Mouse (Mus musculus) mesoderm, embryonic 11.5 days (tissue): ENCODE data around the gene Mettl3.
A peak's percentile ranks its signal among the peaks of the same experiment; 100 is the strongest.
"Not testable (repeated sequence)": the region's sequence is repeated elsewhere in the genome, so short reads cannot be mapped to it uniquely, and the experiment has no call there.

ENCODE experiments used
- DNase-seq: peaks from one replicate; pipeline ENCODE4 v3.0.0-alpha.2; 2012; ENCODE audit warnings: low read depth, low spot score

Gene Mettl3

GRCm38 (mm10) chr14:52304644-52305271 lies at the start of gene Mettl3:
Gene Mettl3, minus strand, starts transcription at chr14:52305128.
- DNase-seq = peak; percentile 94

GRCm38 (mm10) chr14:52339512-52339852 lies 34.6 kb upstream of the Mettl3 start:
- DNase-seq = no peak

- DNase-seq = peak; percentile 80
These were observed 34.0 kb upstream of the Mettl3 start for GRCm38 (mm10) chr14:52338751-52339511.

- no peak for DNase-seq
These were observed 27.2 kb upstream of the Mettl3 start for GRCm38 (mm10) chr14:52332171-52332570.

- DNase-seq = no peak
These were observed 26.3 kb upstream of the Mettl3 start for GRCm38 (mm10) chr14:52331069-52331750.

GRCm38 (mm10) chr14:52327910-52328812 lies 23.2 kb upstream of the Mettl3 start, which contains the start of gene Sall2:
Gene Sall2, minus strand, starts transcription at chr14:52328762.
- DNase-seq = no peak

GRCm38 (mm10) chr14:52327375-52327901 lies 22.5 kb upstream of the Mettl3 start:
- DNase-seq = peak; percentile 57

- no peak for DNase-seq
These were observed 21.0 kb upstream of the Mettl3 start for GRCm38 (mm10) chr14:52325890-52326289.

GRCm38 (mm10) chr14:52319361-52319760 lies 14.4 kb upstream of the Mettl3 start:
- no peak for DNase-seq

- DNase-seq = peak; percentile 68
These were observed 11.7 kb upstream of the Mettl3 start for GRCm38 (mm10) chr14:52316441-52317225.

GRCm38 (mm10) chr14:52315792-52316440 lies 11.0 kb upstream of the Mettl3 start:
- peak; percentile 81 for DNase-seq

- DNase-seq = no peak
These were observed 10.4 kb upstream of the Mettl3 start for GRCm38 (mm10) chr14:52315283-52315780.

- DNase-seq = no peak
These were observed 9.9 kb upstream of the Mettl3 start for GRCm38 (mm10) chr14:52314808-52315150.

GRCm38 (mm10) chr14:52313931-52314807 lies 9.2 kb upstream of the Mettl3 start:
- no peak for DNase-seq

- no peak for DNase-seq
These were observed 6.0 kb upstream of the Mettl3 start for GRCm38 (mm10) chr14:52310906-52311305.

- not testable (repeated sequence) for DNase-seq
These were observed 5.4 kb upstream of the Mettl3 start for GRCm38 (mm10) chr14:52310343-52310742.

- no peak for DNase-seq
These were observed 1.2 kb upstream of the Mettl3 start for GRCm38 (mm10) chr14:52306100-52306499.

GRCm38 (mm10) chr14:52303517-52303916 lies 1.4 kb downstream of the Mettl3 start:
- not testable (repeated sequence) for DNase-seq
